Mouse (Mus musculus) stomach, postnatal 0 days (tissue): ENCODE data around the gene Ccdc194. TPM values are rescaled to one million over a fixed set of nuclear protein-coding genes. Genes with fewer than 3 reads are reported as not detected.
"Not testable (repeated sequence)": the region's sequence is repeated elsewhere in the genome, so short reads cannot be mapped to it uniquely, and the experiment has no call there.

Experiments used
- ATAC-seq: fragments of 200-750 bp; cut with Nextera tagmentation; 2 replicates; pipeline ENCODE4 v1.8.0; 2017; ENCODE audit not compliant: low FRiP score, low TSS enrichment
- DNase-seq: peaks from one replicate; pipeline ENCODE4 v3.0.0-alpha.2; 2016; ENCODE audit warnings: low spot score
- H3K27ac ChIP-seq: fragments of 300-500 bp; sonication (generic); replicated peaks from 2 replicates; pipeline ENCODE4 v1.5.1; 2014; ENCODE audit warnings: mild to moderate bottlenecking, control low read depth
- H3K27me3 ChIP-seq: fragments of 300-500 bp; sonication (generic); 2 replicates; pipeline ENCODE4 v1.6.1; 2014; ENCODE audit warnings: low read length; ENCODE audit not compliant: control insufficient read depth, insufficient read depth
- H3K36me3 ChIP-seq: fragments of 300-500 bp; sonication (generic); 2 replicates; pipeline ENCODE4 v1.6.1; 2014; ENCODE audit warnings: low read length, mixed read lengths; ENCODE audit not compliant: control insufficient read depth, insufficient read depth
- H3K4me1 ChIP-seq: fragments of 300-500 bp; sonication (generic); replicated peaks from 2 replicates; pipeline ENCODE4 v1.6.1; 2014; ENCODE audit warnings: antibody characterized with exemption; ENCODE audit not compliant: control insufficient read depth, insufficient read depth
- H3K4me2 ChIP-seq: fragments of 300-500 bp; sonication (generic); replicated peaks from 2 replicates; pipeline ENCODE4 v1.6.1; 2014; ENCODE audit warnings: low read depth, mild to moderate bottlenecking, control low read depth, moderate library complexity
- H3K4me3 ChIP-seq: fragments of 300-500 bp; sonication (generic); 2 replicates; pipeline ENCODE4 v1.5.1; 2014; ENCODE audit warnings: low read depth, low read length, control low read depth
- H3K9ac ChIP-seq: fragments of 300-500 bp; sonication (generic); 2 replicates; pipeline ENCODE4 v1.6.1; 2014; ENCODE audit warnings: mild to moderate bottlenecking, low read length, control low read depth, mixed read lengths
- H3K9me3 ChIP-seq: fragments of 300-500 bp; sonication (generic); 2 replicates; pipeline ENCODE4 v1.6.1; 2016; ENCODE audit warnings: low read length; ENCODE audit not compliant: control insufficient read depth
- CTCF ChIP-seq: IDR thresholded peaks from 2 replicates; pipeline ENCODE4 v1.5.1; 2016; ENCODE audit warnings: antibody characterized with exemption, low read depth, mild to moderate bottlenecking, moderate library complexity
- EP300 ChIP-seq: optimal IDR thresholded peaks from 2 replicates; pipeline ENCODE3; 2016; ENCODE audit warnings: antibody characterized with exemption
- WGBS: fragments of 180-500 bp; shearing (Covaris S2); extraction: QIAGEN DNeasy Blood & Tissue Kit; methylation state at CpG from one replicate; pipeline ENCODE4 v1.1.7; 2014; 5-methylcytosine and 5-hydroxymethylcytosine counted together
- polyA plus RNA-seq: library from polyadenylated mRNA; unstranded; fragments of >200 nt; fragmentation: Nextera tagmentation; extraction: Ambion mirVana; gene quantifications from 2 replicates; pipeline ENCODE4 v1.2.1, GENCODE M21; 2015

The Ccdc194 gene
- polyA plus RNA-seq, 1 experiment from 2014 or later: 0.29 TPM

DNA sequence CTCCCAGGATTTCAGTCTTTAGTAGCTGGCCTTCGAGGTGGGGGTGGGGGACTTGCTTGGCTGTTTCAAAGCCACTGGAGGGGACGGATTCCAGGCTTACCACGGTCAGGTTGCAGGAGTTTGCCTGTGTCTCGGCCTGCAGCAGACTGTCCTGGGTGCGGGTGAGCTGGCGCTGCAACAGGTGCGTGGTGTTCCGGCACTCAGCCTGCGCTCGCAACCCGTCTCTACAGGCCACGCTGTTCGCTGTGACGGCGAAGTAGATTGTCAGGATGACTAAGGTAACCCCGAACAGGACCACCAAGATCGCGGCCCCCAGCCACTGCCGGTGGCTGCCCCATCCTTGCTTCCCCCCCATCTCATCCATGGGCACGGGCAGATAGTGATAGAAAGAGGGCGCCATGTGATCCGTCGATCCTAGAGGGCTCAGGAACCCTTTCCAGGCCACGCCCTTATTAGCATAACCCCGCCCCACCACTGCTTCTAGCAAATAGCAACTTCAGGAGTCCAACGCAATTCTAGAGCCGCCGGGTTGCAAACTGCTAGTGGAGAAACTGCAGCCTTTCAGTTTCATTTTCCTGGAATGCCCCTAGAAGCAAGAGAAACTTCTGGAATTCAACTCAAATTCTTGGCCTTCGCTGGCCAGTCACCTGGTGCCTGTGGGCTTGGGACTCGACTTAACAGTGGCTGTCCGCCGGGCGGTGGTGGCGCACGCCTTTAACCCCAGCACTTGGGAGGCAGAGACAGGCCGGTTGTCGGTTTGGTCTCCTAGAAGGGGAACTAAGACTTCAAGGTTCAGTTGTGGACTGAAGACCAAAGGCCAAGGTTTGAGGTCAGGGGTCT is 11.7 kb upstream of the Ccdc194 start, which contains the start of gene Bst2:
TSS of gene Bst2 (minus strand) at position 429 of the 840 bp plus-strand sequence.
- Histone ChIP-seq H3K4me2 (peak within 1 kb of the TSS; percentile 71), H3K9me3 (no peaks in the 10 kb centered on the region), H3K36me3 (no peaks in the 10 kb centered on the region), H3K27ac (peak within 1 kb of the TSS; percentile 85), H3K9ac (peak within 1 kb of the TSS; percentile 65), H3K4me3 (peak within 1 kb of the TSS; percentile 52), H3K4me1 (no peaks in the 10 kb centered on the region; the same call in 1 of the 2 replicates), H3K27me3 (no peaks in the 10 kb centered on the region)
- DNase-seq: peak; percentile 92
- TF ChIP-seq EP300: no peak
- peak; percentile 39 for TF ChIP-seq CTCF
- WGBS: 2% methylated on average over 37 of the region's 37 CpGs
- peak; percentile 90 for ATAC-seq

DNA sequence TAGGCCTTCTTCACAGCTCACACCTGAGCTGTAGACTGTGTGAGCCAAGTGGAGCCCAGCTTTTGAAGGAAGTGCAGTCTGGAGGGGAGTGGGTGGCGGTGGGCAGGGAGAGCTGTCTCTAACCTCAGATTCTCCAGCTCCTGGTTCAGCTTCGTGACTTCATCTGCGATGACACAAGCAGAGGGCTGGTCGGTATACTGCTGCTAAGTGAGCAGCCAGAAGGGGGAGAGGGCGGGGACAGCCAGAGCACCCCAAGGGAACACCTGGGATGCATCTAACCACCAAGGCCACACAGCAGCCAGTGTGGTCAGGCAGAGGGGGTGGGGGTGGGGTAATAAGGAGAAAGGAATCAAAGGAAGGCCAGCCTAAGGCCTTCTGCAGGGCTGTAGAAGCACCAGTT is 10.2 kb upstream of the Ccdc194 start:
- DNase-seq: no peak
- no peak overlapping the region for H3K9ac ChIP-seq

DNA sequence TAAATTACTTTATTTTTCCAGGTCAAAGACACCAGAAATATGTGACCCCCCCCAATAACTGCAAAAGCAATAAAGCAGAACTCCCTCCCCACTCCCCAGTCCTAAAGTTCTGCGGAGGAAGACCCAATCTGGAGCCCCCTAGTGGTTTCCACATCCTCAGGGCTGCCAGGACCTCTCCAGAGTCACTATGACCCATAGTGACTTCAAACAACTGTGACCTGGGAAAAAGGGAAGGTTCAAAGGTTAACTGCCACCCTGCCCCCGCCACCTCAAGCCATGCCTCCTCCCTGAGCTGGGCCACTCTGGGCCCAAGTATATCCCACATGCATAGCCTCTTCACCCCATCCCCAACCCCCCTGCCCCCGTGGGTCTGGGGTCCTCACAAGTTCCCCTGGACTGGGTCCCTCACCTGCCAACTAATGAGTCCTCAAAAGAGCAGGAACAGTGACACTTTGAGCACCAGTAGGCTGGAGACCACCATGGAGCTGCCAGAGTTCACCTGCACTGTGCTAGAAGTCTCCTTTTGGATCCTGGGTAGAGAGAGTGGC is 8.8 kb upstream of the Ccdc194 start:
- no peaks in the 10 kb centered on the region for H3K9me3 ChIP-seq
- H3K27ac ChIP-seq: no peak overlapping the region
- WGBS: 38% methylated on average over 3 of the region's 3 CpGs
- H3K36me3 ChIP-seq: no peaks in the 10 kb centered on the region
- H3K4me3 ChIP-seq: no peak overlapping the region
- no peaks in the 10 kb centered on the region; the same call in 1 of the 2 replicates for H3K4me1 ChIP-seq
- no peak overlapping the region for H3K9ac ChIP-seq
- no peaks in the 10 kb centered on the region for H3K27me3 ChIP-seq
- no peak for TF ChIP-seq EP300
- peak; percentile 44 for TF ChIP-seq CTCF
- DNase-seq (no peak), ATAC-seq (no peak)
- no peak overlapping the region for H3K4me2 ChIP-seq

More for the DNA sequence above, 10.2 kb upstream of the Ccdc194 start:
- no peaks in the 10 kb centered on the region for H3K9me3 ChIP-seq
- H3K27me3 ChIP-seq: no peaks in the 10 kb centered on the region
- WGBS: 65% methylated on average over 5 of the region's 5 CpGs
- no peak overlapping the region for H3K4me3 ChIP-seq
- no peaks in the 10 kb centered on the region; the same call in 1 of the 2 replicates for H3K4me1 ChIP-seq
- H3K36me3 ChIP-seq: no peaks in the 10 kb centered on the region
- peak overlapping the region; percentile 71; the same call in 1 of the 2 replicates for H3K4me2 ChIP-seq
- no peak for ATAC-seq
- no peak overlapping the region for H3K27ac ChIP-seq
- TF ChIP-seq CTCF (no peak), EP300 (no peak)

- TF ChIP-seq CTCF: peak; percentile 66
- H3K4me3 ChIP-seq, H3K4me2 ChIP-seq, H3K4me1 ChIP-seq, H3K27me3 ChIP-seq, H3K27ac ChIP-seq, H3K9me3 ChIP-seq, DNase-seq, H3K36me3 ChIP-seq, ATAC-seq: not testable (repeated sequence)
- 70% methylated on average over 5 of the region's 12 CpGs for WGBS
- H3K9ac ChIP-seq: 0 out of 2 replicates have a peak overlapping the region, but pooled peaks have one; percentile 8
Measured at GRCm38 (mm10) chr8:71530735-71531467, 5.4 kb upstream of the Ccdc194 start.

DNA sequence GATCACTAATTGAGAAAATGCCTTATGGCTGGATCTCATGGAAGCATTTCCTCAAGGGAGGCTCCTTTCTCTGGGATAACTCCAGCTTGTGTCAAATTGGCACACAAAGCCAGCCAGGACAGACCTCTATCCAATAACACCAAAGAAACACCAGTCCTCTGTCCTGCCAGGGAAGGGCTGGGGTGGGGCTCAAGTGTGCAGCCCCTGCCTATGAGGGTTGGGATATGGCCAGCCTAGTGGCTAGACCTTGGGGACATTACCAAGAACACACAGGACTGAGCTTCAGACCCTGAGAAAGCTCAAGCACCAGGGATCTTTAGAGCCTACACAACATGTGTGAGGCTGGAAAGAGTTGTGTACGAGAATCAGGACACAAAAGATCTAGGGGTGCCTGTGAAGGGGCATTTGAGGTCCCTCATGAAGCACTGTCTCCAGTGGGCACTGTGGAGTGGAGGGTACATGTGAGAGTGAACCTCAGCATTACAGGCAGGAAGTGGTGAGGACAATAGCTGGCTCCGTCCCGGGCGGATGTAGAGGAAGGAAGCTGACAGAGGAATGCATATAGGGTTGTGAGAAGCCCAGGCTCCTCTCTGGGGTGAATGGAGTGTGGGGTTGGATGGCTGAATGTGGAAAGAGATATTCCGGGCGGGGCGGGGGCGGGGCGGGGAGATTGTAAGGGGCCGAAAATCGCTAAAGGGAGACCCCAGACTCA is 3.0 kb upstream of the Ccdc194 start:
- no peak overlapping the region for H3K9ac ChIP-seq
- no peaks in the 10 kb centered on the region for H3K9me3 ChIP-seq
- 76% methylated on average over 11 of the region's 11 CpGs for WGBS
- TF ChIP-seq EP300 (no peak), CTCF (no peak)
- H3K27ac ChIP-seq: peak overlapping the region; percentile 76
- DNase-seq (no peak), ATAC-seq (no peak)
- no peak overlapping the region for H3K4me2 ChIP-seq
- H3K27me3 ChIP-seq: no peaks in the 10 kb centered on the region
- H3K4me1 ChIP-seq: 0 out of 2 replicates have a peak, but pooled peaks cover 2% of the 10 kb centered on the region
- no peaks in the 10 kb centered on the region for H3K36me3 ChIP-seq
- H3K4me3 ChIP-seq: no peak overlapping the region
